Mouse (Mus musculus): ENCODE results near the gene BC025920.
A peak's percentile ranks its signal among the peaks of the same experiment; 100 is the strongest.

The BC025920 gene

DNA sequence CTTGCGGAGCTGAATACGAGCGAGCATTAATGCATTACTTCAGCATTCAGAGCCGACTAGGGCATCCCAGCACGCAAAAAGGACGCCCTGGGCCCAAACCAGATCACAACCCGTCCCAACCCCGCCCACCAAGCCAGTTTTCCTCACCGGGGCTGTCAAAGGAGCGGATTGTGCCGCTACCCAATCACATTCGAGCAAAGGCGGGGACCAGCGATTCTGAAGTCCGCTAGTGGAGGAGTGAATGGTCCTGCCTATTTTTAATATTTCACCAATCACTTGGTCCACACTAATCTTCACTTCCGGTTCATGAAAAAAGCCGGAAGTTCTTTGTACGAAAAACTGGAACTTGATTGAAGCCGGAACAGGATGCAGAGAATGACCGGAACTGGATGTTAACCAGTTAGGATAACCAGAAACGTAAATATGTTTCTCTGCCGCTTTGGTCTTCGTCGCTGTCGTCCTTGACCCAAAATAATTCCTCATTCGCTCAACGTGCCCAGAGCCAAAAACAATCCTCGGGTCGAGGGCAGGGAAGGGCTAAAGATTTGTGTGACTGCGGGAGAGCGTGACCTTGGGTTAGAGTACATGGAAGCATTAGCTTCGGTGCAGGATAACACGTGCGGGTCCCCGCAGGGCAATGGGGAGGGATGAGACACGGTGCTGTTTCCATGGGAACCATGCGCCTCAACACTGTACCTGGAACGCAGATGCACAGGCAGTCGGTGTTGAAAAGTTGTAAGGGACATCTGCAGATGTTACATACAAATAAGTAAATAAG is at the start of gene BC025920:
Gene BC025920, plus strand, starts transcription at position 297 of the 778 bp plus-strand sequence.
- DNase-seq, result peak; percentile 84

DNA sequence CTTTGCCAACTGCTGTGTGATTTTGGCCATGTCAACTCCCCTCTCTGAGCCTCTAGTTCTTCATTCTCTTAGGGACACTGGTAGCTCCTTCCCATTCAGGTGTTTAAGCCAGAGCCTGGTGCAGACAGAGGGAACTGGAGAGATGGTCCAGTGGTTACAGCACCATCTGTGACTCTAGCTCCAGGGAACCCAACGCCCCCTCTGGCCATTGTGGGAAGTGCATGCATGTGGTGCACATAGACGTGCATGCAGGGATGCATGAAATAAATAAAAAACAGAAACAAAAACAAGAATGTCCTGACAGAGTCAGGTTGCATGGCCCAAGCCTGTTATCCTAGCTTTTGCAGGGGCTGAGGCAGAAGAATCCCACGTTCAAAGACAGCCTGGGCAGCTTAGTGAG is 49.8 kb upstream of the BC025920 start:
- no peak for DNase-seq

- DNase-seq, result no peak
Observed at GRCm38 (mm10) chr10:81557491-81557890, 48.6 kb upstream of the BC025920 start.

GRCm38 (mm10) chr10:81559163-81559626 is 46.9 kb upstream of the BC025920 start, which contains the start of gene Aes:
Gene Aes, plus strand, starts transcription at chr10:81559488.
- peak; percentile 93 for DNase-seq

DNA sequence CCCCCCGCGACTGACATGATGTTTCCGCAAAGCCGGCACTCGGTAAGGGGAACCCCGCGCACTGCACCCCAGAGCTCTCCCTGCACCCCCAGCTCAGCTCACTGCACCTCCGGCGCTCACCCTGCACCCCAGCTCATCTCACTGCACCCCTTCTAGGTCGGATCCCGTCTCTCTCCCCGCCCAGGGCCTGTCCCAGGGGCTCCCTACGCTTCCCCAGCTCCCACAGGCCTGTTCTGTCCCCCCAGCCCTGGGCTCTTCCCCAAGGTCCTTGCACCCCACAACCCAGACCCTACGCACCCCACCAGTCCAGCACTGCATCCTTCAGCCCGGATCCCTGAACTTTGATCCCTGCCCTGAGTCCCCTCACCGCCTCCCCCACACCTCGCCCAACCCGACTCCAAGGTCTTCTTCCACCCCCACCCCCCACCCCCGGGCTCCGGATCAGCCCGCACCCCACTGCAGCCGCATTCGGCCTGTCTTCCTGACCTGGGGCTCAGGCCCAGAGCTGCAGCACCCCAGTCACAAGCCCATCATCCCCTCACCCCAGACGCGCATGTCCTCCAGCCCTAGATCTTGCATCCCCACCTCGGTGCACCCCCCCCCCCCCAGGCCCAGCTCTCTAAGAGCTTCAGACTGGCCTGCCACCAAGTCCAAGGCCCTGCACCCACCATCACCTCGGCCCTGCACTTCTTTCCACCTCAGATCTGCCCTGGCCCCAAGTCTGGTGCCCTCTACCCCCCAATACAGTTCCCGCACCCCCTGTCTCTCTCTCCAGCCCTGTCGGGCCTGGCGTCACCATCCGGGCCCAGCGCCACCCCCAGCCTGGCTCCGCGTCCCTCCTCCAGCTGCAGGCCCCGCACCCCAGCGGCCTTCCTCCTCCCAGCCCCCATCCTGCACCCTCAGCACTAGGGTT is 46.2 kb upstream of the BC025920 start:
- DNase-seq, result peak; percentile 90

- peak; percentile 95 for DNase-seq
Observed at GRCm38 (mm10) chr10:81560719-81561459, 45.2 kb upstream of the BC025920 start.

- DNase-seq, result no peak
Observed at GRCm38 (mm10) chr10:81562411-81562810, 43.7 kb upstream of the BC025920 start.

DNA sequence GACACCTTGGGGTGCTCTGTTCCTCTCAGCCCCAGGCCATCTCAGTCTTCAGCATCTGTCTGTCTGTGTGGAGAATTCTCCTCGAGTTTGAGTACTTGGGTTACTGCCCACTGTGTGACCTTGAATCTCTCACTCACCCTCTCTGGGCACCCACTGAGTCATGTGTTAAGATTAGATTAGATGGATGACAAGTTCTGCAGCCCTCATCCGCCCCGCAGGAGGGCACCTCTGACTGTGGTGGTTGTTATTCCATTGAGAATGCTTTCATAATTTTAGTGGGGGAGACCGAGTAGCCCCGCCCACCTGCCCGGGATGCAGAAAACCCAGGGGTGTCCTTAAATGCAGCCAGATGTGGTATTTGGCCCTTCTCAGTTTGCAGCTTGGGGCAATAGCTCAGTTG is 42.6 kb upstream of the BC025920 start:
- no peak for DNase-seq

- no peak for DNase-seq
Observed at GRCm38 (mm10) chr10:81564216-81564615, 41.9 kb upstream of the BC025920 start.

- DNase-seq, result peak; percentile 92
Observed at GRCm38 (mm10) chr10:81564734-81565133, 41.3 kb upstream of the BC025920 start.

GRCm38 (mm10) chr10:81565257-81566228 is 40.5 kb upstream of the BC025920 start:
- peak; percentile 94 for DNase-seq

- peak; percentile 70 for DNase-seq
Observed at GRCm38 (mm10) chr10:81568381-81569191, 37.5 kb upstream of the BC025920 start.

- DNase-seq, result no peak
Observed at GRCm38 (mm10) chr10:81569507-81570237, 36.4 kb upstream of the BC025920 start.

DNA sequence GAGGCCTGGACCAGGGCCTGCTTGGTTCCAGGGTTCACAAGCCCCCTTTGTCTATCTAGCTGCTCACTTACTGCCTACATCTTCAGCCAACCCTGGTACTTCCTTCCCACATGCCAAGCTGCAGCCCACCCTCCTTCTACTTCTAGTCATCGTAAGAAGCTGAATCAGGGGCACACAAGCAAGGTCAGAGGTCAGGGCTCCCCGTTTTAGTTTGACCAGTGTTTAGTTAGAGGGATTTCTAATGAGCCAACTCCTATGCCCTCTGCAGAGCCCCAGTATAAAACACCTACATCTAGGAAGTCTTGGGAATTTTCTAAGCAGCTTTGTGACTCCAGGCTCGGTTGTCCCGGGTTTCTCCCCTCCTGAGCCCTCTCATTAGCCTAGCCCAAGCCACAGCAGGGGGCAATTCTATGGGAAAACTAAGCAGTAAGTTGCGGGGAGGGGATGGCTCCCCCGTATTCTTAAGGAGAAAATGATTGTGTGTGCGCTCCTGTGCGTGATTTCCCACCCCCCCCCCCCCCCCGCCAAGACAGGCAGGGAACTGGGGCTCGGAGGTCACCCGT is 35.8 kb upstream of the BC025920 start:
- DNase-seq, result no peak

GRCm38 (mm10) chr10:81570831-81571500 is 35.1 kb upstream of the BC025920 start:
- peak; percentile 93 for DNase-seq

DNA sequence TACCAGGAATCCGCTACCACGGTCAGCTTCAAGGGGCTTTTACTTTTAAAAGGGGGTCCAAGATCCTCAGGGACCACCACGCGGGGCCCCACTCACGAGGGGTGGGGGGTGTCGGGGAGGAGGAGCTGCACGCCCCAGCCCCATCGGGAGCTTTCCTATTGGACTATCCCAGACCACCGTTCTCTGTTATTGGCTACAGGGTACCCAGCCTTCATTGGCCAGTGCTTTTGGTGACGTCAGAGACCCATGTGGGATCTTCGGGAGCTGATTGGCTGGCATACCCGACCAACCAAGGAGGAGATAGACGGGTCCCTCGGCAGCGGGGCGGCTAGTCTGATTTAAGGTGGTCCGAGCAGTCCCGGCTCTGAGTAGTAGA is 34.6 kb upstream of the BC025920 start:
- DNase-seq, result peak; percentile 98

- no peak for DNase-seq
Observed at GRCm38 (mm10) chr10:81572133-81572671, 33.9 kb upstream of the BC025920 start.

GRCm38 (mm10) chr10:81572975-81573374 is 33.1 kb upstream of the BC025920 start:
- DNase-seq, result no peak
